Mouse (Mus musculus) CD8-positive naive resting alpha-beta T cell, adult 57 days (primary cell): Measurements from ENCODE around the gene Khdc1c. TPM values are rescaled to one million over a fixed set of nuclear protein-coding genes. Genes with fewer than 3 reads are reported as not detected.

Experiments
- total RNA-seq: library from RNA; stranded (reverse); gene quantifications from one replicate; pipeline ENCODE4 v1.2.4, GENCODE M21; 2023

Gene Khdc1c
- not detected for total RNA-seq

DNA sequence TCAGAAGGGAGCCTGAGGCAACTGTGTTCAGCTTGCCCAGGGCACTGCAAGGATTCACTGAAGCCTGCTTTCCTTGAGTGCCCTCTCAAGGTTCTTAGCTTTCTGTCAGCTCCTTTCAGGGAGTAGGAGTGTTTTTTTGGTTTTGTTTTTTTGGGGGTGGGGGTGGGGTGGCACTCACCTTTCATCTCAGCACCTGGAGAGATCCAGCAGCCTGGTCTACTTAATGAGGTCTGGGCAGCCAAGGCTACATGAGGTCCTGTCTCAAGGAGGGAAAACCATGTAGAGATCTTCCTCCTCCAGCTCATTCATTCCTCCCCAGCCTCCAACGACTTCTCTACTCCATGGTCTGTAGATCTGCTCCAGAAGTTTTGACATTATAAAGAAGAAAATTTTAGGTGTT, at the start of gene Khdc1c:
Gene Khdc1c (plus strand): TSS at position 301 of the 400 bp plus-strand sequence.

DNA sequence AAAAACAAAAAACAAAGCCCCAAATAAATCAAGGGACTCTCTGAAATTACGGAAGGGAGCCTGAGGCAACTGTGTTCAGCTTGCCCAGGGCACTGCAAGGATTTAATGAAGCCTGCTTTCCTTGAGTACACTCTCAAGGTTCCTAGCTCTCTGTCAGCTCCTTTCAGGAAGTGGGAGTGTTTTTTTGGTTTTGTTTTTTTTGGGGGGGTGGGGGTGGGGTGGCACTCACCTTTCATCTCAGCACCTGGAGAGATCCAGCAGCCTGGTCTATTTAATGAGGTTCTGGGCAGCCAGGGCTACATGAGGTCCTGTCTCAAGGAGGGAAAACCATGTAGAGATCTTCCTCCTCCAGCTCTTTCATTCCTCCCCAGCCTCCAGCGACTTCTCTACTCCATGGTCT, 18.8 kb upstream of the Khdc1c start, which contains the start of gene Khdc1a:
Gene Khdc1a (plus strand): TSS at position 301 of the 400 bp plus-strand sequence.

DNA sequence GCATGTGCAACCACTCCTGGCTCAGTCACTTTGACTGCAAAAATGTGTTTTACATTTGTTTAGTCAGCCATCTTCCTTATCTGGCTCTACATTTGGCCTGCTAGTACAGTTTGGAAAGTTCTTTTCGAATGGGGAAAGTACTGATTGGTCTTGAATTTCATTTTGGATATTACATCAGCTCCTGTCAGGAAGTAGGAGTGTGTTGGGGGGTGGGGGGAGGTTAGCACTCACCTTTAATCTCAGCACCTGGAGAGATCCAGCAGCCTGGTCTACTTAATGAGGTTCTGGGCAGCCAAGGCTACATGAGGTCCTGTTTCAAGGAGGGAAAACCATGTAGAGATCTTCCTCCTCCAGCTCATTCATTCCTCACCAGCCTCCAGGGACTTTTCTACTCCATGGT, 15.1 kb downstream of the Khdc1c start, which contains the start of gene Khdc1b:
Gene Khdc1b (plus strand): TSS at position 301 of the 400 bp plus-strand sequence.

Other genes with a start within 250 kb of the Khdc1c start
- 0.89 TPM for gene Tmem14a, start 149.8 kb upstream of the Khdc1c start, total RNA-seq
- gene Gsta3, start 127.7 kb upstream of the Khdc1c start, total RNA-seq: not detected
- not detected for gene Khdc1a, start 18.7 kb upstream of the Khdc1c start, total RNA-seq
- not detected for gene Khdc1b, start 15.2 kb downstream of the Khdc1c start, total RNA-seq